ENCODE assay signal across 15 mouse cellular contexts in the genomic region with DNA sequence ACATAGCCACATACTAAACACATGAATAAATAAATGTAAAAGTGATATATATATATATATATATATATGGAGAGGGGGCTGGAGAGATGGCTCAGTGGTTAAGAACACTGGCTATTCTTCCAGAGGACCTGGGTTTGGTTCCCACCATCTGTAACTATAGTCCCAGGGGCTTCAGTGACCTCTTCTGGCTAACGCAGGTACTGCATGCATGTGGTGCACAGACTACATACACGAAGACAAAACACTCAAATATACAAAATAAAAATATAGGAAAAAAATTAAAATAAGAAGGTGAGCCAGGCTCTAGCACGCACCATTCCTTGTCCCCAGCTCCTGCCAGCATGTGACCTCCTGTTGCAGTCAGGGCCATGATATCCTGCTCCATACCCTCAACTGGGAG.
DNase-seq lines count a peak whose midpoint lies in the region; ATAC-seq and TF ChIP-seq lines count a peak whose summit lies in the region.
"Had no signal": no experiment of that assay in that cellular context is flagged by ENCODE, and none has a peak within 500 bp of the region (broad histone marks: within the 10 kb centered on the region; RNA-seq: fewer than 3 reads in every experiment).

No protein-coding gene starts in this region.

- peak; percentile 42 for DNase-seq in CD4-positive, CD25-positive, alpha-beta regulatory T cell, adult 2 months (ENCODE audit: low read depth, low spot score)
- DNase-seq in liver, adult 2 months (ENCODE audit: extremely low read depth, low read depth, low spot score): no peak
- no peak for DNase-seq in liver, embryonic 11.5 days (ENCODE audit: low spot score)
- DNase-seq in thymus, postnatal 14 days: peak; percentile 33
- no peak for DNase-seq in thymus, postnatal 0 days (ENCODE audit: low spot score)
- DNase-seq in urinary bladder, adult 2 months (ENCODE audit: low spot score): no peak
- DNase-seq: cerebellum, adult 11 months; heart, postnatal 36 days; kidney, postnatal 14 days; lung, adult 2 months had no signal

- H3K36me3 ChIP-seq in liver, adult 2 months (ENCODE audit: control insufficient read depth, insufficient read depth, low read length): peaks cover 23% of the 10 kb centered on the region
- H3K36me3 ChIP-seq in liver, embryonic 11.5 days (ENCODE audit: control insufficient read depth, insufficient read depth, low read length): peaks cover 29% of the 10 kb centered on the region; the same call in 1 of the 2 replicates

- 98% methylated on average over 3 of the region's 3 CpGs for WGBS in liver, adult 2 months
- WGBS in liver, embryonic 11.5 days: 91% methylated on average over 3 of the region's 3 CpGs

- TF ChIP-seq CTCF in liver, adult 2 months (IDR thresholded peaks at IDR 0.05; ENCODE audit: low read depth, low read length): peak; percentile 12; the same call in 1 of the 2 replicates

- H3K4me3 ChIP-seq in liver, adult 2 months (ENCODE audit: insufficient read depth, low read depth, low read length): no peak overlapping the region
- no peak overlapping the region for H3K4me3 ChIP-seq in liver, embryonic 11.5 days (ENCODE audit: low read depth, low read length)
- H3K4me3 ChIP-seq: heart, embryonic 10.5 days; limb, embryonic 10.5 days; midbrain, embryonic 12.5 days had no signal

- no peaks in the 10 kb centered on the region for H3K4me1 ChIP-seq in liver, adult 2 months (ENCODE audit: control insufficient read depth, insufficient read depth, low read length)
- peaks cover 7% of the 10 kb centered on the region for H3K4me1 ChIP-seq in liver, embryonic 11.5 days (replicated peaks; ENCODE audit: control insufficient read depth, insufficient read depth, low read length)

- no peak overlapping the region for H3K4me2 ChIP-seq in liver, embryonic 11.5 days
- H3K4me2 ChIP-seq: midbrain, embryonic 12.5 days had no signal

- no peak overlapping the region for H3K9ac ChIP-seq in liver, adult 2 months (ENCODE audit: low read depth, low read length)
- no peak overlapping the region for H3K9ac ChIP-seq in liver, embryonic 11.5 days (ENCODE audit: low read depth, low read length)
- H3K9ac ChIP-seq: midbrain, embryonic 12.5 days had no signal

- no peak for ATAC-seq in CD4-positive, CD25-positive, alpha-beta regulatory T cell, adult 4 months
- no peak for ATAC-seq in liver, embryonic 11.5 days (replicated peaks; ENCODE audit: low FRiP score)
- no peak for ATAC-seq in granulocyte monocyte progenitor cell, adult 5-6 weeks (replicated peaks; ENCODE audit: poor library complexity, severe bottlenecking)

- H3K27me3 ChIP-seq in liver, adult 2 months (ENCODE audit: control insufficient read depth, insufficient read depth, low read length): no peaks in the 10 kb centered on the region
- H3K27me3 ChIP-seq in liver, embryonic 11.5 days (replicated peaks; ENCODE audit: control insufficient read depth, insufficient read depth, low read length): no peaks in the 10 kb centered on the region
- H3K27me3 ChIP-seq: midbrain, embryonic 12.5 days had no signal

- no peaks in the 10 kb centered on the region for H3K79me2 ChIP-seq in liver, adult 2 months (ENCODE audit: control insufficient read depth, insufficient read depth, low read length)

- H3K9me3 ChIP-seq in liver, embryonic 11.5 days (ENCODE audit: control insufficient read depth, low read length): no peaks in the 10 kb centered on the region
- H3K9me3 ChIP-seq: heart, embryonic 10.5 days; limb, embryonic 10.5 days had no signal

- no peak for TF ChIP-seq POLR2A in liver, adult 2 months (IDR thresholded peaks at IDR 0.05; ENCODE audit: extremely low read depth, insufficient read depth, low read length)

- H3K27ac ChIP-seq in liver, adult 2 months (replicated peaks; ENCODE audit: insufficient read depth, low read depth, low read length): no peak overlapping the region
- H3K27ac ChIP-seq in liver, embryonic 11.5 days (ENCODE audit: low read depth, low read length): no peak overlapping the region
- H3K27ac ChIP-seq: heart, embryonic 10.5 days; limb, embryonic 10.5 days; midbrain, embryonic 12.5 days had no signal

Comparison
In these comparisons a context has a peak if more than half of its experiments do, and no peak if none do; other contexts are left out.
1. DNase-seq: peak in CD4-positive, CD25-positive, alpha-beta regulatory T cell, adult 2 months (single experiment) and thymus, postnatal 14 days (single experiment); none in liver, adult 2 months (single experiment), liver, embryonic 11.5 days (single experiment), thymus, postnatal 0 days (single experiment) and urinary bladder, adult 2 months (single experiment).